Mouse (Mus musculus) liver, embryonic 12.5 days (tissue): ENCODE results near the gene 9130008F23Rik. TPM values are rescaled to one million over a fixed set of nuclear protein-coding genes. Genes with fewer than 3 reads are reported as not detected.

Experiments
- ATAC-seq: fragments of 200-750 bp; cut with Nextera tagmentation; 2 replicates; pipeline ENCODE4 v1.8.0; 2017; ENCODE audit warnings: moderate number of reproducible peaks, mild to moderate bottlenecking, moderate library complexity
- H3K27ac ChIP-seq: fragments of 300-500 bp; sonication (generic); 2 replicates; pipeline ENCODE4 v1.5.1; 2016; ENCODE audit warnings: mild to moderate bottlenecking
- H3K27me3 ChIP-seq: fragments of 300-500 bp; sonication (generic); replicated peaks from 2 replicates; pipeline ENCODE4 v1.6.1; 2016; ENCODE audit warnings: mild to moderate bottlenecking, moderate library complexity
- H3K36me3 ChIP-seq: fragments of 300-500 bp; sonication (generic); 2 replicates; pipeline ENCODE4 v1.6.1; 2016; ENCODE audit warnings: mild to moderate bottlenecking, moderate library complexity
- H3K4me1 ChIP-seq: fragments of 300-500 bp; sonication (generic); 2 replicates; pipeline ENCODE4 v1.6.1; 2016
- H3K4me2 ChIP-seq: fragments of 300-500 bp; sonication (generic); 2 replicates; pipeline ENCODE4 v1.6.1; 2016; ENCODE audit warnings: mild to moderate bottlenecking, moderate library complexity
- H3K4me3 ChIP-seq: fragments of 300-500 bp; sonication (generic); 2 replicates; pipeline ENCODE4 v1.5.1; 2016; ENCODE audit warnings: mild to moderate bottlenecking, moderate library complexity
- H3K9ac ChIP-seq: fragments of 300-500 bp; sonication (generic); 2 replicates; pipeline ENCODE4 v1.6.1; 2016; ENCODE audit warnings: mild to moderate bottlenecking, moderate library complexity
- H3K9me3 ChIP-seq: fragments of 300-500 bp; sonication (generic); replicated peaks from 2 replicates; pipeline ENCODE4 v1.6.1; 2016; ENCODE audit warnings: mild to moderate bottlenecking, moderate library complexity
- WGBS: fragments of 180-500 bp; shearing (Covaris S2); methylation state at CpG from one replicate; pipeline ENCODE4 v1.1.7; 2016; ENCODE audit not compliant: insufficient replicate concordance; 5-methylcytosine and 5-hydroxymethylcytosine counted together
- polyA plus RNA-seq: library from polyadenylated mRNA; unstranded; fragments of >200 nt; fragmentation: Nextera tagmentation; extraction: Ambion mirVana; gene quantifications from 2 replicates; pipeline ENCODE4 v1.2.1, GENCODE M21; 2016

9130008F23Rik gene
- polyA plus RNA-seq, 1 experiment from 2014 or later = 0.75 TPM

DNA sequence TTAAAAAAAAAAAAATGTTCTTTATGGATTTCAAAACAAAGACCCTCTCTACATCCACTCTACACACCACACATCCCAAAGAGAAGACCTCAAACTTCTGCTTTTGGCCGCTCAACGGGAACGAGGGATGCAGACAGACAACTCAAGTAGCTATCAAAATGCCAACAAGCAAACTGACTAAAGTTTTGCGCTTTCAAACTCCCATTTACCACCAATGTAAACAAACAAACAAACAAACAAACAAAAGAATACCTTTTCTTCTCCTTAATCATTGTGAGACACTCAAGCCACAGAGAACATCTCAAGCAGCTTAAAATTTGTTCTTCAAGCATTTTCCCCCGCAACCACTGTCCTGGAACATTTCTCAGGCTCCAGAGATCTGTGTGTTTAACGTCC, 833 bp downstream of the 9130008F23Rik start:
- peak overlapping the region; percentile 86 for H3K4me2 ChIP-seq
- no peak for ATAC-seq

DNA sequence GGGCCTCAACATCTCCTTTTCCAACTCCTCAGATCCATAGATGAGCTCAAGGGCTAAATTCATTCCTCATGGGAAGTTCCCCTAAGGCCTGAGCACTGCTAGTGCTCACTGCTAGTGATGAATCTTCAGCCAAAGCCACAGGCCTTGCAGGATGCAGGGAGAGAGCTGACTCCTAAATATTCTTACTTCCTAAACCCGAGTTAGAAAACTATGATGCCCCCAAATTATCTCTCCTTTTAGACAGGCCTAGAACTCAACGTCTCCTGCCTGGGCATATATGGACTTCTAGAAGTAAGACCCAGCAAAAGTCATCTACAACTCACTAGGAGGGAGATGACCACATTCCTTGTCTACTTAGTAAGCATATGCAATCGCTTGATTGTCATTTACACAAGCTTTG, 2.6 kb downstream of the 9130008F23Rik start:
- ATAC-seq = no peak
- no peaks in the 10 kb centered on the region for H3K9me3 ChIP-seq
- peaks cover 38% of the 10 kb centered on the region for H3K4me1 ChIP-seq
- WGBS = 18% methylated on average over 3 of the region's 3 CpGs
- H3K4me2 ChIP-seq = peak overlapping the region; percentile 86
- no peaks in the 10 kb centered on the region for H3K36me3 ChIP-seq
- no peak overlapping the region for H3K27ac ChIP-seq
- 0 out of 2 replicates have a peak overlapping the region, but pooled peaks have one; percentile 4 for H3K4me3 ChIP-seq
- no peak overlapping the region; the same call in 1 of the 2 replicates for H3K9ac ChIP-seq
- H3K27me3 ChIP-seq = no peaks in the 10 kb centered on the region

More for the DNA sequence above, 833 bp downstream of the 9130008F23Rik start:
- WGBS = 2% methylated on average over 6 of the region's 6 CpGs
- Histone ChIP-seq H3K9ac (peak overlapping the region; percentile 82), H3K9me3 (no peaks in the 10 kb centered on the region), H3K36me3 (no peaks in the 10 kb centered on the region), H3K4me3 (peak overlapping the region; percentile 77), H3K27me3 (no peaks in the 10 kb centered on the region), H3K4me1 (peaks cover 32% of the 10 kb centered on the region), H3K27ac (peak overlapping the region; percentile 50; the same call in 1 of the 2 replicates)

DNA sequence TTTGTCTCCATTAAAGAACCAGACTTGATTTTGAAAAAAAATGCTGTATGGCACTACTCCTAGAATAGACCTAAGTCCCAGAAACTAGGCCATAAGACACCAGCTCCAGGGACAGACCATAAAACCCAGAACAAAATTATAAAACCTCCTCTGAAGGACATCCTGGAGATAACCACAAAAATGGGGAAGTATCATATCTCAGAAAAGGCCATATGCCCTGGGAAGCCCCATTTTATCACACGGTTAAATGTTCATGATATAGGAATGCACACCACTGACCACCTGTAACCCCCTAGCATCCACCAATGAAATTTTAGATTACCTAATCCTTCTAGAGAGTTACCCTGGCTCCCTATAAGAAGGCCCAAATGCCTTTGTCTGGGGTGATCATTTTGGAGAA, 4.8 kb downstream of the 9130008F23Rik start:
- Histone ChIP-seq H3K27me3 (no peaks in the 10 kb centered on the region), H3K9me3 (no peaks in the 10 kb centered on the region), H3K27ac (no peak overlapping the region), H3K4me1 (peaks cover 32% of the 10 kb centered on the region), H3K4me3 (no peak overlapping the region), H3K9ac (no peak overlapping the region), H3K36me3 (no peaks in the 10 kb centered on the region), H3K4me2 (no peak overlapping the region)
- WGBS = 12% methylated on average over 1 of the region's 1 CpGs
- no peak for ATAC-seq

DNA sequence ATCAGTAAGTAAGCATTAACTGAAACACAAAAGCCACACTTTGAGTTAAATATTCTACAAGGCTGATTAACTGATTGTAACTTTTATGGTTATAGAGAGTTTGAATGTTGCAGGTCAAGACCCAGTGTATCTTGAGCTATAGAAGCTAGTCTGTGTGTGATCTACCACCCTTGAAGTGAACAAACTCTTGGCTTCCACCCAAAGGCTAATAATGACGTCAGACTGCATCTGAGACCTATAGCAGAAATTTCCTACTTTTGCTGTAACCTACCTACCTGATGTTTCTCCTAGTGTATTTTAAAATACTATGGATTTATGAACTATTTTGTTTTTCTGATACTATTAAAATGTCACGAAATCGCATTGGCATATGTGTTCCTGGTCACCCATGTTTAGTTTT, 5.7 kb downstream of the 9130008F23Rik start:
- Histone ChIP-seq H3K36me3 (no peaks in the 10 kb centered on the region), H3K27me3 (no peaks in the 10 kb centered on the region), H3K9me3 (no peaks in the 10 kb centered on the region), H3K4me2 (no peak overlapping the region), H3K4me1 (peaks cover 32% of the 10 kb centered on the region), H3K27ac (no peak overlapping the region), H3K4me3 (no peak overlapping the region), H3K9ac (no peak overlapping the region)
- WGBS = 77% methylated on average over 3 of the region's 3 CpGs
- ATAC-seq = no peak

DNA sequence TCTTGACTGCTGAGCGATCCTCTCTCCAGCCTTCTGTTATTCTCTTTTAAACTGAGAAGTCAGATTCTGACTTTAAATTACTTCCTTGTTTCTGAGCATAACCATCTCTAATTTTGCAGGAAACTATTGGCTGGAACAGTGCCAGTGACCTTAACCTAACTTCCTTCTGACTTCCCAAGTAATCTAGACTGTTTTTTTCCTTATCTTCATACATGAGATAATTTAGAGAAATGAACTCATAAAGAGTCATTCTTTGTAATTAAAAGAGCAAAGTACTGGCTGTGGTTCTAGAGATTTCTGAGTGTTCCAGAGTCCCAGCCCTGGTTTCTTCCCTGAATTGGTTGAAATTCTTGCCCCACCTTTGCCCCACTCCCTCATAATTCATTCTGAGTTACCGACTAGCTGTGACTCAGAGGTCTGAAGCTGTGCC, 6.8 kb downstream of the 9130008F23Rik start:
- Histone ChIP-seq H3K9me3 (no peaks in the 10 kb centered on the region), H3K27ac (no peak overlapping the region), H3K36me3 (no peaks in the 10 kb centered on the region), H3K27me3 (no peaks in the 10 kb centered on the region), H3K9ac (no peak overlapping the region), H3K4me1 (peaks cover 32% of the 10 kb centered on the region), H3K4me2 (no peak overlapping the region), H3K4me3 (no peak overlapping the region)
- no peak for ATAC-seq
- 31% methylated on average over 2 of the region's 2 CpGs for WGBS

DNA sequence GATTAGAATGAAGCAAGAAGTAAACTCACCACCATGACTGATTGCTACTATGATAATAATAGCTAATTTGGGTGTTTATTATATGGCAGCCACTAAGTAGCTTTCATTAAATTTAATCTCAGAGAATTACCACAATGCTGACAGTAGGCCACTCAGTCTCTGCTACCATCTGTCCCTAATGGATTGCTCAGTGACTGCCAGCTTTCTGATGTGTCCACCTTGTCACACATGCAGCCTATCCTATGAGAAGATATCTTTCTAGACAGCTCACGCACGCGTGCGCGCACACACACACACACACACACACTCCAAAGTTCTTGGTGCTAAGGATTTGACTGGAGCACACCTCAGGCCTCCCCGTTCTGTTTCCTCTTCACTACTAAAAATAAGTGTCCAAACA, 7.7 kb downstream of the 9130008F23Rik start:
- Histone ChIP-seq H3K36me3 (no peaks in the 10 kb centered on the region), H3K4me1 (peaks cover 22% of the 10 kb centered on the region), H3K27me3 (no peaks in the 10 kb centered on the region), H3K27ac (no peak overlapping the region), H3K9me3 (no peaks in the 10 kb centered on the region), H3K4me3 (no peak overlapping the region), H3K9ac (no peak overlapping the region), H3K4me2 (no peak overlapping the region)
- no peak for ATAC-seq
- 83% methylated on average over 6 of the region's 6 CpGs for WGBS

DNA sequence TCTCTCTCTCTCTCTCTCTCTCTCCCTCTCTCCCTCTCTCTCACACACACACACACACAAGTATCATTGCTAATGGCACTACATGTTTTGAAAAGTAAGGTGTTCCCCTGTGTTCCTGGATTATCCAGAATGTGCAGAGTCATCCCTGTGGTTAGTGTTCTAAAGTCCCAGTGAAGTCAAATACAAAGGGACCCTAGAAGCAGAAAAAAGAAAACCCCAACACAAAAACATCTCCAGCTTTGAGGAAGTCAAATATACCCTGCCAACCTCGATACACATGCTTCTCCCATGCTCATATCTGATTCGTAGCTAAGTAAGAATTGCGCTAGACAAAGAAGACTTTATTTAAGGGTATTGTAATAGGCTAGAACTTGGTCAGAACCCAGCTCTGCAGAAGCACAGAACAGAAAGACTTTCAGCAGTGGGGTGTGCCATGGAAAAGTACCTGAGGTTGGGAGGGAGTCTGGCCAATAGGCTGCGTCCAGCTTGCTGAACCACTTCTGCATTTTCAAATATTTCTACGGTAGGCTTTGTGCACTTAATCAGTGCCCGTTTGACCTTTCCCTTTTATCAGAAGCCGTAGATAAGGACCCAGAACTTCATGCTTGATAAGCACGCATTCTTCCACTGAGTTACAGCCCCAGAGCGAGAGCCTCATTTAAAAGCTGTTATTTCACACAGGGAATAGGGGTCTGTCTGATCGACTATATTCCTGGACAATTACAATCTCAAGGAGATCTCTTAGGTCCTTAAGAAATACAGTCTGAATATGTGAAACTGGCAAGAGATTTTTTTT, 11.2 kb downstream of the 9130008F23Rik start:
- no peaks in the 10 kb centered on the region for H3K9me3 ChIP-seq
- no peak overlapping the region for H3K4me2 ChIP-seq
- H3K4me3 ChIP-seq = no peak overlapping the region
- H3K9ac ChIP-seq = no peak overlapping the region
- H3K27ac ChIP-seq = no peak overlapping the region
- no peaks in the 10 kb centered on the region for H3K36me3 ChIP-seq
- peaks cover 15% of the 10 kb centered on the region for H3K4me1 ChIP-seq
- no peak; the same call in 1 of the 2 replicates for ATAC-seq
- no peaks in the 10 kb centered on the region for H3K27me3 ChIP-seq
- WGBS = 14% methylated on average over 10 of the region's 10 CpGs

GRCm38 (mm10) chr17:40855065-40855464, 25.3 kb downstream of the 9130008F23Rik start:
- no peak for ATAC-seq
- H3K36me3 ChIP-seq = no peaks in the 10 kb centered on the region
- H3K4me3 ChIP-seq = no peak overlapping the region
- H3K9me3 ChIP-seq = no peaks in the 10 kb centered on the region
- no peak overlapping the region for H3K4me2 ChIP-seq
- H3K9ac ChIP-seq = no peak overlapping the region
- H3K4me1 ChIP-seq = no peaks in the 10 kb centered on the region
- no peak overlapping the region for H3K27ac ChIP-seq
- H3K27me3 ChIP-seq = no peaks in the 10 kb centered on the region

DNA sequence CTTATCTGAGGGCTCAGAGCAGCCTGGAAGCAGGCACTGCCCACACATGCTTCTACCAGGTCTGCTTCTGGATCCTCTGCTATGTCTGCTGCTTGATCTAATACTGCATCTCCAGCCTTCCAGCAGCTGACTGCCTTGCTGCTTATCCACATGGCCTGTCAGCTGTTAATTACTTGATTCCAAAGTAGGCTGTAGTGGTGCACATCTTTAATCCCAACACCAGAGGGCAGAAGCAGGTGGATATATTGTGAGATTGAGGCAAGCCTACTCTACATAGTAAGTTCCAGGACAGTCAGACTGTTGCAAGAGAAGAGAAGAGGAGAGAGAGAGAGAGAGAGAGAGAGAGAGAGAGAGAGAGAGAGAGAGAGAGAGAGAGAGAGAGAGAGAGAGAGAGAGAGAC, 43.1 kb downstream of the 9130008F23Rik start:
- Histone ChIP-seq H3K9me3 (no peaks in the 10 kb centered on the region), H3K9ac (no peak overlapping the region), H3K4me1 (no peaks in the 10 kb centered on the region), H3K4me3 (no peak overlapping the region), H3K27me3 (no peaks in the 10 kb centered on the region), H3K27ac (no peak overlapping the region), H3K4me2 (no peak overlapping the region), H3K36me3 (peaks cover 83% of the 10 kb centered on the region)
- no peak for ATAC-seq

GRCm38 (mm10) chr17:40831870-40832269, 48.5 kb downstream of the 9130008F23Rik start:
- ATAC-seq = no peak
- WGBS = 42% methylated on average over 2 of the region's 2 CpGs
- Histone ChIP-seq H3K4me2 (no peak overlapping the region), H3K4me3 (no peak overlapping the region), H3K27me3 (no peaks in the 10 kb centered on the region), H3K9ac (no peak overlapping the region), H3K27ac (no peak overlapping the region), H3K9me3 (no peaks in the 10 kb centered on the region), H3K36me3 (peaks cover 94% of the 10 kb centered on the region), H3K4me1 (no peaks in the 10 kb centered on the region)
